11 mouse cellular contexts compared by ENCODE assay signal in the genomic region with DNA sequence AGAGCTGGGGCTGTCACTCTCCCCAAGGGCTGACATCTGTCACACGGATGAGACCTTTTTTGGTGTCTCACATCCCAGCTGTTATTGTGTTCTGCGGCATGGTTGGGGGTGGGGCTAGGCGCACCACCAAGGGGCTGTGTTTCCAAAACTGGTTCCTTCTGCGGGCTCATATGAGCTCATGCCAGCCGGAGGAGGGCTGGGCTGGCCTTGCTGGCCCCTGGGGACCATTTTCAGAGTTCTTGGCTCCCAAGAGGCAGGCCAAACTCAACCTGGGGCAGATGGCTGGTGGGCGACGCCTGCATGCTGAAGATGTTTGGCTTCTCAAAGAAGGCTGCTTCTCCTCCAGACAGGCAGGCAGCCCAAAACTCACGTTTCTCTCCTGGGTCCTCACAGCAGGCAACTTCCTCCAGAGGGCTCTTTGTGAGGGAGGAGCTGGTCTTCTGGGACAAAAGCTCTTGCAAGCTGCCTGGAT.
DNase-seq lines count a peak whose midpoint lies in the region; ATAC-seq and TF ChIP-seq lines count a peak whose summit lies in the region.
"Had no signal": no experiment of that assay in that cellular context is flagged by ENCODE, and none has a peak within 500 bp of the region (broad histone marks: within the 10 kb centered on the region; RNA-seq: fewer than 3 reads in every experiment).

No protein-coding gene starts in this region.

- H3K36me3 ChIP-seq in embryonic facial prominence, embryonic 10.5 days (replicated peaks): no peaks in the 10 kb centered on the region
- no peaks in the 10 kb centered on the region for H3K36me3 ChIP-seq in limb, embryonic 10.5 days
- no peaks in the 10 kb centered on the region for H3K36me3 ChIP-seq in intestine, postnatal 0 days (ENCODE audit: control insufficient read depth, insufficient read depth)
- H3K36me3 ChIP-seq: hindbrain, embryonic 15.5 days had no signal

- peak; percentile 55 to 56 for DNase-seq in layer of hippocampus, adult 8-10 months (ENCODE audit: low spot score in 2 of 2)
- DNase-seq in layer of hippocampus, adult 9-10 months (ENCODE audit: low spot score): no peak
- DNase-seq in embryonic facial prominence, embryonic 10.5 days (ENCODE audit: low spot score): no peak
- no peak for DNase-seq in limb, embryonic 10.5 days (ENCODE audit: low spot score)
- DNase-seq in thymus, adult 18-20 months: peak; percentile 12 to 46
- DNase-seq in urinary bladder, adult 18-20 months (ENCODE audit: low spot score in 2 of 2): no peak
- DNase-seq in ovary, adult 18-20 months (ENCODE audit: low spot score): no peak

- TF ChIP-seq CTCF in intestine, postnatal 0 days (IDR thresholded peaks at IDR 0.05; ENCODE audit: low read depth): no peak

- WGBS in embryonic facial prominence, embryonic 10.5 days: 44% methylated on average over 8 of the region's 8 CpGs
- 53% methylated on average over 8 of the region's 8 CpGs for WGBS in limb, embryonic 10.5 days
- 44% methylated on average over 8 of the region's 8 CpGs for WGBS in intestine, postnatal 0 days

- no peak overlapping the region for H3K4me2 ChIP-seq in intestine, postnatal 0 days (replicated peaks; ENCODE audit: low read depth)
- H3K4me2 ChIP-seq: hindbrain, embryonic 15.5 days had no signal

- peaks cover 16% of the 10 kb centered on the region for H3K4me1 ChIP-seq in embryonic facial prominence, embryonic 10.5 days
- peaks cover 29% of the 10 kb centered on the region for H3K4me1 ChIP-seq in limb, embryonic 10.5 days
- H3K4me1 ChIP-seq in intestine, postnatal 0 days (replicated peaks; ENCODE audit: control insufficient read depth, insufficient read depth, low read length): no peaks in the 10 kb centered on the region

- H3K27ac ChIP-seq in embryonic facial prominence, embryonic 10.5 days (replicated peaks): peak overlapping the region; percentile 54
- peak overlapping the region; percentile 68 for H3K27ac ChIP-seq in limb, embryonic 10.5 days
- H3K27ac ChIP-seq in intestine, postnatal 0 days (ENCODE audit: low read depth, low read length): no peak overlapping the region
- H3K27ac ChIP-seq: hindbrain, embryonic 15.5 days; liver, embryonic 14.5 days had no signal

- H3K9ac ChIP-seq in intestine, postnatal 0 days (ENCODE audit: low read depth, low read length): no peak overlapping the region
- H3K9ac ChIP-seq: hindbrain, embryonic 15.5 days; liver, embryonic 14.5 days had no signal

- H3K9me3 ChIP-seq in embryonic facial prominence, embryonic 10.5 days: 0 out of 2 replicates have a peak, but pooled peaks cover 6% of the 10 kb centered on the region
- no peaks in the 10 kb centered on the region for H3K9me3 ChIP-seq in limb, embryonic 10.5 days (replicated peaks)
- H3K9me3 ChIP-seq in intestine, postnatal 0 days (ENCODE audit: control insufficient read depth): no peaks in the 10 kb centered on the region
- H3K9me3 ChIP-seq: hindbrain, embryonic 15.5 days had no signal

- no peaks in the 10 kb centered on the region for H3K27me3 ChIP-seq in embryonic facial prominence, embryonic 10.5 days (replicated peaks; ENCODE audit: low read depth, poor library complexity, severe bottlenecking)
- H3K27me3 ChIP-seq in limb, embryonic 10.5 days (ENCODE audit: low read depth, poor library complexity, severe bottlenecking): no peaks in the 10 kb centered on the region
- no peaks in the 10 kb centered on the region for H3K27me3 ChIP-seq in intestine, postnatal 0 days (replicated peaks; ENCODE audit: control insufficient read depth, insufficient read depth, low read length)
- H3K27me3 ChIP-seq: hindbrain, embryonic 15.5 days had no signal

- H3K4me3 ChIP-seq in embryonic facial prominence, embryonic 10.5 days: no peak overlapping the region
- no peak overlapping the region for H3K4me3 ChIP-seq in limb, embryonic 10.5 days
- H3K4me3 ChIP-seq in intestine, postnatal 0 days (ENCODE audit: low read depth, low read length): no peak overlapping the region
- H3K4me3 ChIP-seq: hindbrain, embryonic 15.5 days; myocyte had no signal

- ATAC-seq in intestine, postnatal 0 days: no peak

Comparison
In these comparisons a context has a peak if more than half of its experiments do, and no peak if none do; other contexts are left out.
1. DNase-seq: peak in layer of hippocampus, adult 8-10 months (2 of 2) and thymus, adult 18-20 months (2 of 2); none in layer of hippocampus, adult 9-10 months (single experiment), embryonic facial prominence, embryonic 10.5 days (single experiment), limb, embryonic 10.5 days (single experiment), urinary bladder, adult 18-20 months (0 of 2) and ovary, adult 18-20 months (single experiment).